Mouse (Mus musculus): ENCODE measurements around the gene Tmem204.
A peak's percentile ranks its signal among the peaks of the same experiment; 100 is the strongest.

Gene Tmem204

GRCm38 (mm10) chr17:25084835-25085385, 1.5 kb upstream of the Tmem204 start:
- no peak for DNase-seq

- DNase-seq, result no peak
Measured at GRCm38 (mm10) chr17:25082887-25083286, 504 bp downstream of the Tmem204 start.

- DNase-seq, result no peak
Measured at GRCm38 (mm10) chr17:25082081-25082847, 1.1 kb downstream of the Tmem204 start.

GRCm38 (mm10) chr17:25080960-25081381, 2.4 kb downstream of the Tmem204 start:
- no peak for DNase-seq

- no peak for DNase-seq
Measured at GRCm38 (mm10) chr17:25080210-25080609, 3.2 kb downstream of the Tmem204 start.

- DNase-seq, result peak; percentile 20
Measured at GRCm38 (mm10) chr17:25077771-25078372, 5.5 kb downstream of the Tmem204 start.

- DNase-seq, result no peak
Measured at GRCm38 (mm10) chr17:25076906-25077305, 6.5 kb downstream of the Tmem204 start.

GRCm38 (mm10) chr17:25068690-25069089, 14.7 kb downstream of the Tmem204 start:
- DNase-seq, result no peak

GRCm38 (mm10) chr17:25067442-25067851, 15.9 kb downstream of the Tmem204 start:
- no peak for DNase-seq

GRCm38 (mm10) chr17:25066595-25066994, 16.8 kb downstream of the Tmem204 start:
- no peak for DNase-seq

GRCm38 (mm10) chr17:25065189-25065588, 18.2 kb downstream of the Tmem204 start:
- DNase-seq, result no peak

GRCm38 (mm10) chr17:25064351-25064750, 19.0 kb downstream of the Tmem204 start:
- no peak for DNase-seq

- no peak for DNase-seq
Measured at GRCm38 (mm10) chr17:25063872-25064271, 19.5 kb downstream of the Tmem204 start.

GRCm38 (mm10) chr17:25063261-25063660, 20.1 kb downstream of the Tmem204 start:
- DNase-seq, result no peak

- DNase-seq, result no peak
Measured at GRCm38 (mm10) chr17:25057041-25057440, 26.4 kb downstream of the Tmem204 start.

GRCm38 (mm10) chr17:25053274-25053673, 30.1 kb downstream of the Tmem204 start:
- DNase-seq, result no peak

GRCm38 (mm10) chr17:25047143-25047542, 36.2 kb downstream of the Tmem204 start:
- no peak for DNase-seq

GRCm38 (mm10) chr17:25045281-25045680, 38.1 kb downstream of the Tmem204 start:
- DNase-seq, result no peak

GRCm38 (mm10) chr17:25044879-25045278, 38.5 kb downstream of the Tmem204 start:
- DNase-seq, result no peak

GRCm38 (mm10) chr17:25036183-25036582, 47.2 kb downstream of the Tmem204 start:
- DNase-seq, result peak; percentile 1

GRCm38 (mm10) chr17:25016292-25017132, 66.9 kb downstream of the Tmem204 start:
- peak; percentile 94 for DNase-seq

GRCm38 (mm10) chr17:25015655-25016291, 67.6 kb downstream of the Tmem204 start, which contains the start of the genes Cramp1l and Ift140:
Gene Cramp1l (minus strand): TSS chr17:25015788.
Gene Ift140 (plus strand): TSS chr17:25016085.
- DNase-seq, result peak; percentile 100
